Mouse (Mus musculus): ENCODE results near the gene Fuca2.

Fuca2 gene

GRCm38 (mm10) chr10:13536706-13537105 is 37.4 kb downstream of the Fuca2 start:
- DNase-seq: no peak

GRCm38 (mm10) chr10:13539769-13540333 is 40.5 kb downstream of the Fuca2 start:
- no peak for DNase-seq

- DNase-seq: no peak
Observed at GRCm38 (mm10) chr10:13541721-13542120, 42.4 kb downstream of the Fuca2 start.

- DNase-seq: peak; percentile 93
Observed at GRCm38 (mm10) chr10:13552646-13553497, 53.5 kb downstream of the Fuca2 start, which contains the start of the genes Adat2 and Pex3. Gene Adat2, plus strand, starts transcription at chr10:13552894. Gene Pex3, minus strand, starts transcription at chr10:13553142.

GRCm38 (mm10) chr10:13553498-13553985 is 54.2 kb downstream of the Fuca2 start:
- DNase-seq: no peak

- no peak for DNase-seq
Observed at GRCm38 (mm10) chr10:13554316-13554715, 55.0 kb downstream of the Fuca2 start.

GRCm38 (mm10) chr10:13560014-13560674 is 60.8 kb downstream of the Fuca2 start:
- no peak for DNase-seq

- peak; percentile 76 for DNase-seq
Observed at GRCm38 (mm10) chr10:13564364-13565079, 65.2 kb downstream of the Fuca2 start.

GRCm38 (mm10) chr10:13565080-13565448 is 65.7 kb downstream of the Fuca2 start:
- DNase-seq: no peak

GRCm38 (mm10) chr10:13566393-13566792 is 67.1 kb downstream of the Fuca2 start:
- no peak for DNase-seq
